Mouse (Mus musculus) lung, adult 2 months (tissue): ENCODE measurements around the gene Nudt15.

ENCODE experiments used
- CTCF ChIP-seq: fragments of 200-500 bp; IDR thresholded peaks from 2 replicates; pipeline ENCODE4 v1.5.1; 2011; ENCODE audit warnings: mild to moderate bottlenecking, low read length, control low read depth; ENCODE audit not compliant: insufficient read depth
- POLR2A ChIP-seq: fragments of 200-500 bp; IDR thresholded peaks from 2 replicates; pipeline ENCODE4 v1.6.1; 2011; ENCODE audit warnings: low read depth, mild to moderate bottlenecking, control low read depth, low read length, borderline replicate concordance; ENCODE audit errors: extremely low read depth

- TF ChIP-seq CTCF = peak; percentile 30; the same call in 1 of the 2 replicates
- no peak for TF ChIP-seq POLR2A
Measured at GRCm38 (mm10) chr14:73474636-73475093, 73.4 kb downstream of the Nudt15 start.
